Mouse (Mus musculus) intestine, embryonic 16.5 days (tissue): ENCODE measurements around the gene Ap2b1. TPM values are rescaled to one million over a fixed set of nuclear protein-coding genes. Genes with fewer than 3 reads are reported as not detected.
A peak's percentile ranks its signal among the peaks of the same experiment; 100 is the strongest.

ENCODE experiments used
- ATAC-seq: fragments of 200-750 bp; cut with Nextera tagmentation; 2 replicates; pipeline ENCODE4 v1.8.0; 2017; ENCODE audit warnings: moderate TSS enrichment, moderate library complexity
- H3K27ac ChIP-seq: fragments of 300-500 bp; sonication (generic); 2 replicates; pipeline ENCODE4 v1.5.1; 2014; ENCODE audit warnings: mild to moderate bottlenecking, low read length
- H3K27me3 ChIP-seq: fragments of 300-500 bp; sonication (generic); replicated peaks from 2 replicates; pipeline ENCODE4 v1.6.1; 2014; ENCODE audit warnings: low read length, control low read depth, mixed read lengths; ENCODE audit not compliant: control insufficient read depth, insufficient read depth
- H3K36me3 ChIP-seq: fragments of 300-500 bp; sonication (generic); 2 replicates; pipeline ENCODE4 v1.6.1; 2014; ENCODE audit warnings: low read length, control low read depth; ENCODE audit not compliant: control insufficient read depth, insufficient read depth
- H3K4me1 ChIP-seq: fragments of 300-500 bp; sonication (generic); 2 replicates; pipeline ENCODE4 v1.6.1; 2014; ENCODE audit warnings: low read length, control low read depth, mixed read lengths; ENCODE audit not compliant: control insufficient read depth, insufficient read depth
- H3K4me2 ChIP-seq: fragments of 300-500 bp; sonication (generic); 2 replicates; pipeline ENCODE4 v1.6.1; 2014; ENCODE audit warnings: low read depth, low read length, control low read depth
- H3K4me3 ChIP-seq: fragments of 300-500 bp; sonication (generic); 2 replicates; pipeline ENCODE4 v1.5.1; 2014; ENCODE audit warnings: mild to moderate bottlenecking, low read length
- H3K9ac ChIP-seq: fragments of 300-500 bp; sonication (generic); 2 replicates; pipeline ENCODE4 v1.6.1; 2014; ENCODE audit warnings: low read depth, low read length
- H3K9me3 ChIP-seq: fragments of 300-500 bp; sonication (generic); 2 replicates; pipeline ENCODE4 v1.6.1; 2016; ENCODE audit warnings: low read length, control low read depth; ENCODE audit not compliant: control insufficient read depth
- WGBS: fragments of 180-500 bp; shearing (Covaris S2); extraction: QIAGEN DNeasy Blood & Tissue Kit; methylation state at CpG from one replicate; pipeline ENCODE4 v1.1.7; 2014; 5-methylcytosine and 5-hydroxymethylcytosine counted together
- polyA plus RNA-seq: library from polyadenylated mRNA; unstranded; fragments of >200 nt; fragmentation: Nextera tagmentation; extraction: Ambion mirVana; gene quantifications from 2 replicates; pipeline ENCODE4 v1.2.1, GENCODE M21; 2015

Gene Ap2b1
- polyA plus RNA-seq, 1 experiment from 2014 or later = 46.3 TPM

DNA sequence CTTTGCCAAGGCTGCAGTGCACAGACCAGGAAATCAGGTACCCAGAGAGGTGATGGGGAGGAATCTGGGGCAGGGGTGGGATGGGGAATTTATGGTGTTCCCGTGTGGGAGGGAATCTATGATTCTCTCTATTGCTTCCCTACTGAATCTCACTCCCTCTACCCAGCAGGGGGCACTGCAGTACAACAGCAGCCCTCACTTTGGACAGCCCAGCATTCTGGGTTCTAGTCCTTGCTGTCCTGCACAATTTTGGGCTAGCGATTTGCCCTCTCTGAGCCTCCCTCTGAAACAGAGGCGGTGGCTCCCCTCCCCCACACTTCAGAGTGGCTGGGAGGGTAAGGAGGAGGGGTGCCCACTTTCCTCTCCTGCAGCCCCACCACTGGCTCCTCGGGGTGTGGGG lies 121.5 kb downstream of the Ap2b1 start:
- Histone ChIP-seq H3K27ac (no peak overlapping the region), H3K27me3 (peaks cover 18% of the 10 kb centered on the region), H3K36me3 (no peaks in the 10 kb centered on the region), H3K4me2 (no peak overlapping the region), H3K4me1 (no peaks in the 10 kb centered on the region), H3K9me3 (no peaks in the 10 kb centered on the region), H3K4me3 (no peak overlapping the region), H3K9ac (no peak overlapping the region)
- WGBS = 46% methylated on average over 4 of the region's 4 CpGs
- ATAC-seq = no peak

DNA sequence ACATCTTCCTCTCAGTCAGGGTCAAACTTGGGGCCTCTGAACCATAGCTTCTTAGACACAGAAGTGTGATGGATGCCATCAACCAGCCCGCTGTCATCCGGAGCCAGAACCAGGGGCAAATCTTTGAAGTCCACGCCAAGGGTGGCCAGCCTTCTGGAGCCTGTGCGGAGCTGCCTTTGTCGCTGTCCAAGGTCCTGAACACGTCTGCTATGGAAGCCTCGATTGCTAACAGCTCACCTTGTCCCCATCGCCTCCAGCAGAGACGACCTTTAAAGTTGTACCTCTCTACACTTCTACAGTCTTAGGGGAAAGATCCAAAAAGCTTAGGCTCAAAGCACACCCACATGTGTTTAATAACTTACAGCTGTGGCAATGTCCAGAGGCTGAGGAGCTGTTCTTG lies 122.5 kb downstream of the Ap2b1 start:
- no peak for ATAC-seq
- Histone ChIP-seq H3K27ac (no peak overlapping the region), H3K36me3 (no peaks in the 10 kb centered on the region), H3K9ac (no peak overlapping the region), H3K4me1 (no peaks in the 10 kb centered on the region), H3K27me3 (peaks cover 18% of the 10 kb centered on the region), H3K4me2 (no peak overlapping the region), H3K4me3 (no peak overlapping the region), H3K9me3 (no peaks in the 10 kb centered on the region)
- WGBS = 3% methylated on average over 9 of the region's 9 CpGs

DNA sequence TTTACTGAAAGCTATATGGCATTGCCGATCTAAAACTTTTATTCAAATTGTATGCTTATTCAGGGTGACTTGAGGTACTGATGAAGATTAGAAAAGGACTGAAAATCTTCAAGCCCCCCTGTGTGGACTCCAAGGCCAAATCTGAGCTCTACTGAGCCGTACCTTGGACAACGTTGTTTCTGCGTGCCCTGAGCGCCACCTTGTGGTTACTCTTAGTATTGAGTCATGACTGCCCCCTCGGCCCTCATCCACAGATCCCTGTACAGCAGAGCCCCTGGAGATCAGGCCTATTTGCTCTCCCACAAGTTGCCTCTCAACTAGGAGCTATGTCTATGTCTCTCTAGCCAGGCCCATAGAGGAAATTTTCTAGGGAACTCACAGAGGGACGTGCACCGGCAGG lies 125.9 kb downstream of the Ap2b1 start:
- H3K4me2 ChIP-seq = no peak overlapping the region
- H3K4me1 ChIP-seq = no peaks in the 10 kb centered on the region; the same call in 1 of the 2 replicates
- H3K27me3 ChIP-seq = peaks cover 15% of the 10 kb centered on the region
- no peak overlapping the region for H3K27ac ChIP-seq
- H3K9ac ChIP-seq = no peak overlapping the region
- no peaks in the 10 kb centered on the region for H3K9me3 ChIP-seq
- H3K36me3 ChIP-seq = no peaks in the 10 kb centered on the region
- no peak overlapping the region for H3K4me3 ChIP-seq
- WGBS = 7% methylated on average over 8 of the region's 8 CpGs
- ATAC-seq = peak; percentile 41; the same call in 1 of the 2 replicates

DNA sequence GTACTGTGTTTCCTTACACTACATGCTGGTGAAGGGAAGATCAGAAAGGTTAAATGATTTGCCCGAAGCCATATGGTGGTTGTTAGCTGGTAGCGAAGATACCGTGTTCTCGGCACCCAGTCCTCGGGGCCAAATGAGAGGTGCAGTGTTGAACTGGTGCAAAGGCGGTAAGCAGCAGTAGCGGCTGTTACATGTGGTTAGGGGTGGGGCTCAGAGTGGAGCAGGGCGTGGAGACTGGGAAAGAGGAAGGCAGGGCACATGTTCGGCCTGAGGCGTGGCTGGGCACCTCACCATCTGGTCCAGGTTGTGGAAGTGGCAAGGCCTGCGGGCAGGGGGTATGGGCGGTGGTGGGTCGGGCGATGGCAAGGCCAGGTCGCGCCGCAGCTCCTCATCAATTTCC lies 128.1 kb downstream of the Ap2b1 start:
- H3K9me3 ChIP-seq = no peaks in the 10 kb centered on the region
- no peak overlapping the region for H3K4me2 ChIP-seq
- H3K9ac ChIP-seq = no peak overlapping the region
- ATAC-seq = no peak; the same call in 1 of the 2 replicates
- H3K36me3 ChIP-seq = no peaks in the 10 kb centered on the region
- H3K4me3 ChIP-seq = no peak overlapping the region
- H3K27me3 ChIP-seq = peaks cover 11% of the 10 kb centered on the region
- H3K27ac ChIP-seq = no peak overlapping the region
- H3K4me1 ChIP-seq = no peaks in the 10 kb centered on the region; the same call in 1 of the 2 replicates
- WGBS = 28% methylated on average over 17 of the region's 17 CpGs

DNA sequence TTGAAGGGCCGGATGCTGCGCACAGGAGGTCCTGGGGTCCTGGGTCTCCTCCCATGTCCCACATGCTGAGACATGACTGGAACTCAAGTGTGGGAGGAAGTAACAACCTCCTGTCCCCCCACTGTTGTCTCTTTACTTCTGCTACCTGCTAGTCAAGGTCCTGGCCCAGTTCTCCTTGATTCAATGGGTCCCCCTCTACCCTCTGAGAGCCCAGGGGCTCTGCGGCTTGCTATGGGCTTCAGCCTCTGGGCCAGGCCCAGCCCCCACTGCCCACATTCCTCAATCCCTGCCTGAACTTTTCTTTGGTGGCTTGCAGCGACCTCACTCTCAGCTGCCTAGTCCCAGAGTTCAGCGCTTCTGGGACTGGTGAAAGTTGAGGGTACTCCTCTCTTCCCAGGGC lies 130.5 kb downstream of the Ap2b1 start, which contains the start of gene Gas2l2:
TSS of gene Gas2l2 (minus strand) at position 101 of the 400 bp plus-strand sequence.
- Histone ChIP-seq H3K9ac (no peak within 1 kb of the TSS), H3K27me3 (peaks cover 11% of the 10 kb centered on the region), H3K4me1 (no peaks in the 10 kb centered on the region; the same call in 1 of the 2 replicates), H3K9me3 (no peaks in the 10 kb centered on the region), H3K4me3 (no peak within 1 kb of the TSS), H3K36me3 (no peaks in the 10 kb centered on the region), H3K4me2 (no peak within 1 kb of the TSS), H3K27ac (no peak within 1 kb of the TSS)
- WGBS = 51% methylated on average over 5 of the region's 5 CpGs
- no peak for ATAC-seq

DNA sequence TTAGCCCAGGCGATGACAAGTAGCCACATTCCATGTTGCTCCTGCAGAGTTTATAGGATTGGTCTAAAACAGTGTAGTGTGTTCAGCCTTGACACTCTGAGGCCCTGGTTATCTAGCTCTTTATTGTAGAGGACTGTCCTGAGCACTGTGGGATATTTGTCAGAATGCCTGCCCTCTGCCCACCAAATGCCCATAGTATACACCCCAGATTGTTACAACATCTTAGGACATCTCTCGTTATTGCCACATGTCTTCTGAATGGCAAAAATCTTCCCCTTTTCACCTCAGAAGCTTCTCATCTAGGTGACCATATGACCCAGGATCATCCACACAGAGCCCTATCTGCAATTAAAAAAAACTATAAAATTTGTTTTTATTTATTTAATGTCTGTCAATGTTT lies 133.7 kb downstream of the Ap2b1 start:
- Histone ChIP-seq H3K4me1 (no peaks in the 10 kb centered on the region; the same call in 1 of the 2 replicates), H3K27ac (no peak overlapping the region), H3K9ac (no peak overlapping the region), H3K4me3 (no peak overlapping the region), H3K36me3 (no peaks in the 10 kb centered on the region), H3K27me3 (peaks cover 4% of the 10 kb centered on the region; the same call in 1 of the 2 replicates), H3K4me2 (no peak overlapping the region), H3K9me3 (no peaks in the 10 kb centered on the region)
- 68% methylated on average over 2 of the region's 2 CpGs for WGBS
- no peak for ATAC-seq

DNA sequence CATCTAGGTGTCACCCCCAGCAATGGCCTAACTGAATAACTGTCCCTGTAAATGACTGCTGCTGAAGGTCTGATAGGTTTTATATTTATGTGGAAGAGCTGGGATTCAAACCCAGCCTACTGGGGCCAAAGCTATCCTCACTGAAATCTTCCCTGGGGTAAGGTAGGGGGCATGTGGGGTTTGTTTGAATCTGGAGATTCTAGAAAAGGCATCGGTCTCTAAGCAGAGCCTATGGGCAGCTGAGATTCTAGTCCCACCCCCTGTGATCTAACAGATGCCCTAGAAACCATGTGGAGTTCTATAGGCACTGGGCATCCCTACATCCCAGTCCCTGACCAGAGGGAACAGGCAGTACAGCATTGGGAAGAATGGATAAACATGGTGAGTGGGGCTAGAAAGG lies 138.6 kb downstream of the Ap2b1 start, which contains the start of gene 1700020L24Rik:
TSS of gene 1700020L24Rik (plus strand) at position 301 of the 400 bp plus-strand sequence.
- 90% methylated on average over 1 of the region's 1 CpGs for WGBS
- H3K9me3 ChIP-seq = no peaks in the 10 kb centered on the region
- H3K27me3 ChIP-seq = peaks cover 7% of the 10 kb centered on the region
- H3K4me1 ChIP-seq = peaks cover 4% of the 10 kb centered on the region; the same call in 1 of the 2 replicates
- H3K27ac ChIP-seq = no peak within 1 kb of the TSS
- no peak within 1 kb of the TSS for H3K9ac ChIP-seq
- no peak within 1 kb of the TSS for H3K4me3 ChIP-seq
- no peaks in the 10 kb centered on the region for H3K36me3 ChIP-seq
- no peak within 1 kb of the TSS for H3K4me2 ChIP-seq
- ATAC-seq = no peak

DNA sequence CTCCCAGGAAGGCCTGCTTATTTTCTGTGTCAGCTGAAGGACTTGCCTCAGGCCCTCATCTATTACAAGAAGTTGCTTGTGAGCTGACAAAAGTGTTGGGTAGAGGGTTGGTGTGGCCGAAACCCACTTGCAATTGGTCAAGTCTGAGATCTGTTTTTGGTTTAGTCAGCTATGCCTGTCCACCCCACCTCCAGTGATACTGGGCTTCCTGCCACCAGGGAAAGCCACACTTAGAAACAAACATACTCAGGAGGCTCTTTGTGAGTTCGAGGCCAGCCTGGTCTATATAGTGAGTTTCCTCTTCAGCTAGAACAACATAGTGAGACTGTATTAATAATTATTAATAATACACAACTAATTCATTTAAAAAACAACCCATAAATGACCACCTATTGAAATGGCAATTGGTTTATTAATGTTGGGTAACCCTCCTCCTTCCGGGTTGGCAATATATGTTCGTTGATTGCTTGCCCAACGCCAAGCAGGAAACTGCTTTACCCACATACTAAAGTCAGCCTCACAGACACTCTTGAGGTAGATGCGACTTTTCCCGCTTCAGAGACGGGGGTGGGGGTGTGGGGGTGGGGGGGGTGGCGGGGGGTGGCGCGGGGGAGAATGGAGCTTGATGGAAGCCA lies 140.7 kb downstream of the Ap2b1 start:
- peak overlapping the region; percentile 94 for H3K4me2 ChIP-seq
- no peak for ATAC-seq
- 27% methylated on average over 11 of the region's 11 CpGs for WGBS
- no peaks in the 10 kb centered on the region for H3K9me3 ChIP-seq
- H3K4me1 ChIP-seq = peaks cover 11% of the 10 kb centered on the region
- peaks cover 23% of the 10 kb centered on the region for H3K27me3 ChIP-seq
- peak overlapping the region; percentile 77 for H3K9ac ChIP-seq
- H3K4me3 ChIP-seq = peak overlapping the region; percentile 69
- H3K27ac ChIP-seq = no peak overlapping the region
- H3K36me3 ChIP-seq = no peaks in the 10 kb centered on the region

DNA sequence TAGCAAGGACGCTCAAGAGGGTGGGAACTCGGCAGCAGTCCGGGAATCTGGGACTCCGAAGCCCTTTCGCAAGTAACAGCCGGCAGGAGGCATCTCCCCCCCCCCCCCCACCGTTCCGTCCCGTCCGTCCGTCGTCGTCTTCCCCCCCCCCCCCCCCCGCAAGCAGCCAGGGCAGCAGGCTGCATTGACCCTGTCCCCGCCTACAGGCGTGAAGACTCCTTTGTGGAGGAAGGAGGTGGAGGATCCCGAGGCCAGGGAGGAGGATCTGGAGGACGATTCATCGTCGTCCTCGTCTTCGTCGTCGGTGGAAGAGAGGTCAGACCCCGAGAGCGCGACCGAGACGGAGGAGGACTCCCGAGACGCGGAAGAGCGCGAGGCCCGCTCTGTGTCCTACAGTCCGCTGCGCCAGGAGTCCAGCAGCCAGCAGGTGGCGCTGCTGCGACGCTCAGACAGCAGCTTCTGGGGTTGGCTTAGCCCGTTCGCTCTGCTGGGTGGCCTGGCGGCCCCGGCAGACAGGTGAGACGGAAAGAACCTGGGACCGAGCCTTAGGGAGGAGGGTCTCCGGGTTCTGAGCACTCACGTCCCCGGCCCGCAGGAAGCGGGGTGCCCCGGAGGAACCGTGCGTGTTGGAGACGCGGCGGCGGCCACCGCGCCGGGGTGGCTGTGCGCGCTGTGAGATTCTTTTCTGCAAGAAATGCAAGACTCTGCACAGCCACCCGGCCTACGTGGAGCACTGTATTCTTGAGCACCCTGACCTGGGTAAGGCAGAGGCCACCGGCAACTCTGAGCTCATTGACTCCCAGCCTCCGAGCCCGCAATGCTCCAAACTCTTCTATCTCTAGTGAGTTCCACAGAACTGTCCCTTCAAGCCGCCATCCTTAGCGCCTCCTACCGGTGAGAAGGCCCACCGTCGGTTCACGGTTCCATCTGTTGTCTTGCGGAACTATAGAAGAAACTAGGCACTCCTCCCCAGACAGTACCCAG lies 141.5 kb downstream of the Ap2b1 start:
- peak; percentile 96 for ATAC-seq
- 1% methylated on average over 68 of the region's 75 CpGs for WGBS
- Histone ChIP-seq H3K4me1 (peaks cover 11% of the 10 kb centered on the region), H3K9ac (peak overlapping the region; percentile 77), H3K9me3 (no peaks in the 10 kb centered on the region), H3K4me2 (peak overlapping the region; percentile 94), H3K36me3 (no peaks in the 10 kb centered on the region), H3K27me3 (peaks cover 26% of the 10 kb centered on the region), H3K27ac (no peak overlapping the region), H3K4me3 (peak overlapping the region; percentile 69)
